Mouse (Mus musculus) midbrain, embryonic 12.5 days (tissue): ENCODE data around the gene Thada. TPM values are rescaled to one million over a fixed set of nuclear protein-coding genes. Genes with fewer than 3 reads are reported as not detected.

Source experiments
- ATAC-seq: fragments of 200-750 bp; cut with Nextera tagmentation; 2 replicates; pipeline ENCODE4 v1.8.0; 2017; ENCODE audit warnings: low read depth, moderate TSS enrichment, moderate library complexity; ENCODE audit not compliant: low FRiP score
- H3K27ac ChIP-seq: fragments of 300-500 bp; sonication (generic); replicated peaks from 2 replicates; pipeline ENCODE4 v1.5.1; 2016; ENCODE audit warnings: mild to moderate bottlenecking
- H3K27me3 ChIP-seq: fragments of 300-500 bp; sonication (generic); 2 replicates; pipeline ENCODE4 v1.6.1; 2016; ENCODE audit warnings: mild to moderate bottlenecking
- H3K36me3 ChIP-seq: fragments of 300-500 bp; sonication (generic); 2 replicates; pipeline ENCODE4 v1.6.1; 2016
- H3K4me1 ChIP-seq: fragments of 300-500 bp; sonication (generic); 2 replicates; pipeline ENCODE4 v1.6.1; 2016
- H3K4me2 ChIP-seq: fragments of 300-500 bp; sonication (generic); replicated peaks from 2 replicates; pipeline ENCODE4 v1.6.1; 2016; ENCODE audit warnings: mild to moderate bottlenecking, moderate library complexity
- H3K4me3 ChIP-seq: fragments of 300-500 bp; sonication (generic); 2 replicates; pipeline ENCODE4 v1.5.1; 2016; ENCODE audit warnings: mild to moderate bottlenecking
- H3K9ac ChIP-seq: fragments of 300-500 bp; sonication (generic); replicated peaks from 2 replicates; pipeline ENCODE4 v1.6.1; 2016; ENCODE audit warnings: mild to moderate bottlenecking, moderate library complexity
- H3K9me3 ChIP-seq: fragments of 300-500 bp; sonication (generic); 2 replicates; pipeline ENCODE4 v1.6.1; 2016; ENCODE audit warnings: mild to moderate bottlenecking
- WGBS: fragments of 180-500 bp; shearing (Covaris S2); methylation state at CpG from one replicate; pipeline ENCODE4 v1.1.7; 2016; 5-methylcytosine and 5-hydroxymethylcytosine counted together
- polyA plus RNA-seq: library from polyadenylated mRNA; unstranded; fragments of >200 nt; fragmentation: Nextera tagmentation; extraction: Ambion mirVana; gene quantifications from 2 replicates; pipeline ENCODE4 v1.2.1, GENCODE M21; 2016

The Thada gene
- polyA plus RNA-seq, 1 experiment from 2014 or later = 11.8 TPM

DNA sequence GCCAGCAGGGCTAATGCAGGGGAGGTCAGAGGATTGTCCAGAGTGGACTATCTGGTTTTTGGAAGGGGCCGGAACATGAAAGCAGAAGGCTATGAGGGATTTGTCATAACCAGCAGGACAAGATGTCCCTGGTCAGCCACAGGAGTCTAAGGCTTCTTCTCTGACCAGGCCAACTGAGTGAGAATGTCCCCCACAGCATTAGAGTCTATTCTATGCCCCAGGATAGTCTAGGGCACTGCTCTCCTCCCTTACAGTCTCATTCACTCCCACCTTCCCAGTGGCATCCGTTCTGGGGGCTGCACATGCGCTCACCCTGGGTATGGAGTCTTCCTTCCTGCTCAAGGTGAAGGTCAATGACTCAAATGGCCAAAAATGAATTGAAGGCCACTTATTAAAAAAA is 258.4 kb downstream of the Thada start:
- Histone ChIP-seq H3K27ac (no peak overlapping the region), H3K9me3 (no peaks in the 10 kb centered on the region), H3K4me2 (no peak overlapping the region), H3K9ac (no peak overlapping the region), H3K27me3 (no peaks in the 10 kb centered on the region), H3K36me3 (peaks cover 15% of the 10 kb centered on the region; the same call in 1 of the 2 replicates), H3K4me1 (peaks cover 6% of the 10 kb centered on the region; the same call in 1 of the 2 replicates), H3K4me3 (no peak overlapping the region)
- ATAC-seq = no peak
- WGBS = 93% methylated on average over 3 of the region's 3 CpGs

- ATAC-seq = no peak
- Histone ChIP-seq H3K4me2 (no peak overlapping the region), H3K27me3 (no peaks in the 10 kb centered on the region), H3K27ac (no peak overlapping the region), H3K4me1 (peaks cover 6% of the 10 kb centered on the region; the same call in 1 of the 2 replicates), H3K4me3 (no peak overlapping the region), H3K36me3 (0 out of 2 replicates have a peak, but pooled peaks cover 10% of the 10 kb centered on the region), H3K9me3 (no peaks in the 10 kb centered on the region), H3K9ac (no peak overlapping the region)
- 89% methylated on average over 3 of the region's 3 CpGs for WGBS
Observed at GRCm38 (mm10) chr17:84206239-84206638, 259.8 kb downstream of the Thada start.

DNA sequence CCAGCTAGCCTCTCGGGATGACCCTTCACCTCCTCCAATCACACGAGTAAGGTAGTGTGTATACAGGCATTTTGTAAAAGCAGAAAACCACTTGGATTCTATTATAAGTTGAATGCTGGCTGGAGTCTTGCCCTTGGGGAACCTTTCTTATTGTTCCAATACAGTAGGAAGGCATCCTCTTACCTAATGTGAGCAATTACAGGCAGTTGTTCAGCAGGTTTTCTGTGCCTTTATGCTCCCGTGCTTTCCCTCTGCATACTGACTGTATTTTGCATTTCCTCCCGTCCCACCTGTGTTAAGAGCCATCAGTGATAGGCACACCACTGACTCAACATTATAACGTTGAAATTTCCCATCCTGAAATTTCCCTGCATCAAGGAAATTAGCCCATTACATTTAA is 261.0 kb downstream of the Thada start:
- Histone ChIP-seq H3K27ac (no peak overlapping the region), H3K9me3 (no peaks in the 10 kb centered on the region), H3K4me2 (no peak overlapping the region), H3K27me3 (no peaks in the 10 kb centered on the region), H3K36me3 (0 out of 2 replicates have a peak, but pooled peaks cover 10% of the 10 kb centered on the region), H3K4me1 (peaks cover 6% of the 10 kb centered on the region; the same call in 1 of the 2 replicates), H3K4me3 (no peak overlapping the region), H3K9ac (no peak overlapping the region)
- ATAC-seq = no peak
- 85% methylated on average over 5 of the region's 5 CpGs for WGBS

- Histone ChIP-seq H3K4me1 (peaks cover 6% of the 10 kb centered on the region; the same call in 1 of the 2 replicates), H3K9ac (no peak overlapping the region), H3K27me3 (no peaks in the 10 kb centered on the region), H3K9me3 (no peaks in the 10 kb centered on the region), H3K4me3 (no peak overlapping the region), H3K36me3 (0 out of 2 replicates have a peak, but pooled peaks cover 10% of the 10 kb centered on the region), H3K4me2 (no peak overlapping the region), H3K27ac (0 out of 2 replicates have a peak overlapping the region, but pooled peaks have one; percentile 1)
- no peak for ATAC-seq
- 67% methylated on average over 7 of the region's 7 CpGs for whole genome bisulfite sequencing
Observed at GRCm38 (mm10) chr17:84203340-84203739, 262.7 kb downstream of the Thada start.

GRCm38 (mm10) chr17:84201183-84201582 is 264.8 kb downstream of the Thada start:
- Histone ChIP-seq H3K27ac (no peak overlapping the region), H3K4me2 (no peak overlapping the region), H3K9ac (no peak overlapping the region), H3K4me1 (peaks cover 6% of the 10 kb centered on the region; the same call in 1 of the 2 replicates), H3K36me3 (0 out of 2 replicates have a peak, but pooled peaks cover 8% of the 10 kb centered on the region), H3K27me3 (no peaks in the 10 kb centered on the region), H3K4me3 (no peak overlapping the region), H3K9me3 (no peaks in the 10 kb centered on the region)
- no peak for ATAC-seq
- WGBS = 94% methylated on average over 5 of the region's 5 CpGs

DNA sequence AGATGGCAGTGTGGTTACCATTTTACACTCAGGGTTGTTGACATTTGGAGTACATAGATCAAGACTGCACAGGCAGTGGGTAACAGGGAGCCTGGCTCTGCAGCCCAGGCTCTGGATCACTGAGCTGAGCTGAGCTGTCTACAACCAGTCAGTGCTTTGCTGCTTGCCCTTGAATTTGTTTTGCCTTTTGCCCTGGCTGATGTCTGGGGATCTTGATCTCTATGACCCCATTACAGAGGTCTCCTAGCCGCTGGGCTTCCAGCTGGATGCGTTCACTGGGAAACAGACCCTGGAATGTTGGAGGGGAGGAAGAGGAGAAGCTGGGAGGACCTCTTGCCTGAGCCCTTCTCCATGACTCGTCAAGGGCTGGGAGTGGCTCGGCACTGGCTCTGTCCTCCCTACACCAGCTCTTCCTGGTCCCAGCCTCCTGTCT is 268.1 kb downstream of the Thada start:
- Histone ChIP-seq H3K36me3 (0 out of 2 replicates have a peak, but pooled peaks cover 3% of the 10 kb centered on the region), H3K4me2 (no peak overlapping the region), H3K27ac (no peak overlapping the region), H3K4me3 (no peak overlapping the region), H3K27me3 (no peaks in the 10 kb centered on the region), H3K9ac (no peak overlapping the region), H3K4me1 (no peaks in the 10 kb centered on the region), H3K9me3 (no peaks in the 10 kb centered on the region)
- no peak for ATAC-seq
- WGBS = 44% methylated on average over 4 of the region's 4 CpGs

GRCm38 (mm10) chr17:84196329-84196728 is 269.7 kb downstream of the Thada start:
- ATAC-seq = no peak

DNA sequence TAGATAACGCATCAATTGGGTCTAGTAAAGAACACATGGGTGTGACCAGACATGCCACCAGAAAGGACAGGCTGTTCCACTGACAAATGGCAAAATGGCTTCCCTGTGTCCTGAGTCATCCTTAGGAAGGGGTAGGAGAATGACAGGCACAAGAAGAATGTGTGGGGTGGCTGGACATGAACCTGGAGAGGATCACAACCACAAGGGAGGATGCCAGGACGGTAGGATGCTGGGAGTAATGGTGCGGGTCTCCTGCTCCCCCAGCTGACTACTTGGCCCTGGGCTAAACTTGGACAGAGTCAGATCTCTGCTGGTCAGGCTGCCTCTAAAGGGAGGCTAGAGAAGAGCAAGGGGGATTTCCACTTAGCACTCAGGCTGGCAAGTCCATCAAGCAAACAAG is 270.2 kb downstream of the Thada start:
- no peaks in the 10 kb centered on the region for H3K4me1 ChIP-seq
- no peak overlapping the region for H3K4me3 ChIP-seq
- H3K36me3 ChIP-seq = 0 out of 2 replicates have a peak, but pooled peaks cover 9% of the 10 kb centered on the region
- H3K27ac ChIP-seq = no peak overlapping the region
- no peaks in the 10 kb centered on the region for H3K27me3 ChIP-seq
- H3K9ac ChIP-seq = no peak overlapping the region
- H3K9me3 ChIP-seq = no peaks in the 10 kb centered on the region
- no peak overlapping the region for H3K4me2 ChIP-seq
- 87% methylated on average over 3 of the region's 3 CpGs for WGBS
- ATAC-seq = no peak

More at GRCm38 (mm10) chr17:84196329-84196728, 269.7 kb downstream of the Thada start:
- Histone ChIP-seq H3K9me3 (no peaks in the 10 kb centered on the region), H3K9ac (no peak overlapping the region), H3K4me2 (no peak overlapping the region), H3K36me3 (0 out of 2 replicates have a peak, but pooled peaks cover 9% of the 10 kb centered on the region), H3K4me3 (no peak overlapping the region), H3K27me3 (no peaks in the 10 kb centered on the region), H3K4me1 (no peaks in the 10 kb centered on the region), H3K27ac (no peak overlapping the region)

DNA sequence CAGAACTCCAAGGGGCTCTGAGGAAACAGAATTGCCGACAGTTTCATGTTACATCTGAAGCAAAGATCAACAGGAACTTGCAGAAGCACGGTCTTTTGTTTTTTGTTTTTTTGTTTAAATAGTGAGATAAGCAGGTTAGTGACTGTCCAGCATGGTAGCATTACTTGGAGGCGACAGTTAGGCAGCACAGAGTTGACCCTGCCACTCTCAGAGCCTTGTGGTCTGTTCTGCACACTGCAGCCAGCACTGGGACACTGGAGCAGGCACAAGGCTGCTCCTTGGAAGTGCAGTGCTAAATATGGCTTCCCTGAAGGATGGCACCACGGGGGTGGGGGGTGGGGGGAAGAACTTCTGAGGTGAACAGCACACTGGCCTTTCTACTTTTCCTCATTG is 271.0 kb downstream of the Thada start:
- no peak for ATAC-seq
- no peak overlapping the region for H3K27ac ChIP-seq
- H3K4me1 ChIP-seq = 0 out of 2 replicates have a peak, but pooled peaks cover 2% of the 10 kb centered on the region
- 0 out of 2 replicates have a peak, but pooled peaks cover 9% of the 10 kb centered on the region for H3K36me3 ChIP-seq
- H3K9ac ChIP-seq = no peak overlapping the region
- 72% methylated on average over 4 of the region's 4 CpGs for WGBS
- H3K4me2 ChIP-seq = no peak overlapping the region
- H3K27me3 ChIP-seq = peaks cover 7% of the 10 kb centered on the region; the same call in 1 of the 2 replicates
- no peaks in the 10 kb centered on the region for H3K9me3 ChIP-seq
- H3K4me3 ChIP-seq = no peak overlapping the region

GRCm38 (mm10) chr17:84194282-84195002 is 271.6 kb downstream of the Thada start:
- Histone ChIP-seq H3K36me3 (0 out of 2 replicates have a peak, but pooled peaks cover 9% of the 10 kb centered on the region), H3K9ac (no peak overlapping the region), H3K4me2 (no peak overlapping the region), H3K9me3 (no peaks in the 10 kb centered on the region), H3K4me1 (0 out of 2 replicates have a peak, but pooled peaks cover 2% of the 10 kb centered on the region), H3K27ac (no peak overlapping the region), H3K4me3 (no peak overlapping the region), H3K27me3 (peaks cover 12% of the 10 kb centered on the region; the same call in 1 of the 2 replicates)
- 85% methylated on average over 4 of the region's 4 CpGs for WGBS
- no peak for ATAC-seq

DNA sequence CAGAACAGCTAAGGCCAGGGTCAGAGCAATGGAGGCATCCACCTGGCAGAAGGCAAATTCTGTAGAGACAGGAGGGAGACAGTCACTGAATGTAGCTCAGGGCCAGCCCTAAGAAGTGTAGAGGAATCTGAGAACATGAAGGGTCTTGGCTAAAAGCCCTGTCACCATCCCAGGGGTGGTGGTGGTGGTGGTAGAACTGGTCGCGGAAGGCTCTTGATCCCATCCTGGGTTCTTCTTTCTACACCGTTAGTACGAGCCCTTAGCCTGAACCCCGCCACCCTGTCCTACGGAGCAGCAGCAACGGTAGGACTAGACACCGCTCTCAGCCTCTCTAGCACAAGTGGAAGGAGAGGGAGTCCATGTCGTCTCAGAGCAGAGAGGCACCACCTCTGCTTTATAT is 272.6 kb downstream of the Thada start:
- Histone ChIP-seq H3K27me3 (peaks cover 12% of the 10 kb centered on the region; the same call in 1 of the 2 replicates), H3K27ac (no peak overlapping the region)
- 92% methylated on average over 9 of the region's 9 CpGs for WGBS

GRCm38 (mm10) chr17:84191946-84192345 is 274.1 kb downstream of the Thada start:
- Histone ChIP-seq H3K9me3 (no peaks in the 10 kb centered on the region), H3K27me3 (peaks cover 12% of the 10 kb centered on the region; the same call in 1 of the 2 replicates), H3K9ac (no peak overlapping the region), H3K36me3 (0 out of 2 replicates have a peak, but pooled peaks cover 9% of the 10 kb centered on the region), H3K27ac (no peak overlapping the region), H3K4me3 (no peak overlapping the region), H3K4me2 (no peak overlapping the region), H3K4me1 (peaks cover 13% of the 10 kb centered on the region)
- ATAC-seq = no peak
- 92% methylated on average over 4 of the region's 4 CpGs for WGBS

More for the DNA sequence above, 272.6 kb downstream of the Thada start:
- no peak for ATAC-seq
- no peak overlapping the region for H3K4me3 ChIP-seq
- H3K9ac ChIP-seq = no peak overlapping the region
- H3K9me3 ChIP-seq = no peaks in the 10 kb centered on the region
- H3K4me2 ChIP-seq = no peak overlapping the region
- peaks cover 12% of the 10 kb centered on the region for H3K4me1 ChIP-seq
- 0 out of 2 replicates have a peak, but pooled peaks cover 9% of the 10 kb centered on the region for H3K36me3 ChIP-seq
